Mouse (Mus musculus) heart, embryonic 12.5 days (tissue): ENCODE results near the gene Auts2. TPM values are rescaled to one million over a fixed set of nuclear protein-coding genes. Genes with fewer than 3 reads are reported as not detected.
A peak's percentile ranks its signal among the peaks of the same experiment; 100 is the strongest.

Experiments used
- ATAC-seq: fragments of 200-750 bp; cut with Nextera tagmentation; 2 replicates; pipeline ENCODE4 v1.8.0; 2017; ENCODE audit warnings: moderate TSS enrichment, moderate library complexity; ENCODE audit not compliant: insufficient number of reproducible peaks, low FRiP score
- H3K27ac ChIP-seq: fragments of 300-500 bp; sonication (generic); 2 replicates; pipeline ENCODE4 v1.5.1; 2016; ENCODE audit warnings: mild to moderate bottlenecking, moderate library complexity; ENCODE audit not compliant: poor library complexity, severe bottlenecking
- H3K27me3 ChIP-seq: fragments of 300-500 bp; sonication (generic); replicated peaks from 2 replicates; pipeline ENCODE4 v1.6.1; 2016; ENCODE audit warnings: mild to moderate bottlenecking, moderate library complexity
- H3K36me3 ChIP-seq: fragments of 300-500 bp; sonication (generic); 2 replicates; pipeline ENCODE4 v1.6.1; 2016; ENCODE audit warnings: mild to moderate bottlenecking, moderate library complexity
- H3K4me1 ChIP-seq: fragments of 300-500 bp; sonication (generic); replicated peaks from 2 replicates; pipeline ENCODE4 v1.6.1; 2016; ENCODE audit warnings: mild to moderate bottlenecking
- H3K4me2 ChIP-seq: fragments of 300-500 bp; sonication (generic); 2 replicates; pipeline ENCODE4 v1.6.1; 2016; ENCODE audit warnings: mild to moderate bottlenecking, moderate library complexity
- H3K4me3 ChIP-seq: fragments of 300-500 bp; sonication (generic); 2 replicates; pipeline ENCODE4 v1.5.1; 2016; ENCODE audit warnings: mild to moderate bottlenecking
- H3K9ac ChIP-seq: fragments of 300-500 bp; sonication (generic); 2 replicates; pipeline ENCODE4 v1.6.1; 2016; ENCODE audit warnings: mild to moderate bottlenecking, moderate library complexity
- H3K9me3 ChIP-seq: fragments of 300-500 bp; sonication (generic); replicated peaks from 2 replicates; pipeline ENCODE4 v1.6.1; 2016; ENCODE audit warnings: mild to moderate bottlenecking, moderate library complexity
- WGBS: fragments of 180-500 bp; shearing (Covaris S2); methylation state at CpG from one replicate; pipeline ENCODE4 v1.1.7; 2016; 5-methylcytosine and 5-hydroxymethylcytosine counted together
- polyA plus RNA-seq: library from polyadenylated mRNA; unstranded; fragments of >200 nt; fragmentation: Nextera tagmentation; extraction: Ambion mirVana; gene quantifications from 2 replicates; pipeline ENCODE4 v1.2.1, GENCODE M21; 2016

Auts2 gene
- polyA plus RNA-seq, 1 experiment from 2014 or later, result 25.3 TPM

- Histone ChIP-seq H3K36me3 (no peaks in the 10 kb centered on the region), H3K4me3 (no peak overlapping the region), H3K4me1 (peaks cover 47% of the 10 kb centered on the region), H3K27ac (peak overlapping the region; percentile 75), H3K27me3 (no peaks in the 10 kb centered on the region), H3K9ac (no peak overlapping the region; the same call in 1 of the 2 replicates), H3K9me3 (no peaks in the 10 kb centered on the region), H3K4me2 (0 out of 2 replicates have a peak overlapping the region, but pooled peaks have one; percentile 13)
- WGBS, result 34% methylated on average over 11 of the region's 11 CpGs
- ATAC-seq, result no peak
Measured at GRCm38 (mm10) chr5:131650381-131650891, 892.7 kb downstream of the Auts2 start.

DNA sequence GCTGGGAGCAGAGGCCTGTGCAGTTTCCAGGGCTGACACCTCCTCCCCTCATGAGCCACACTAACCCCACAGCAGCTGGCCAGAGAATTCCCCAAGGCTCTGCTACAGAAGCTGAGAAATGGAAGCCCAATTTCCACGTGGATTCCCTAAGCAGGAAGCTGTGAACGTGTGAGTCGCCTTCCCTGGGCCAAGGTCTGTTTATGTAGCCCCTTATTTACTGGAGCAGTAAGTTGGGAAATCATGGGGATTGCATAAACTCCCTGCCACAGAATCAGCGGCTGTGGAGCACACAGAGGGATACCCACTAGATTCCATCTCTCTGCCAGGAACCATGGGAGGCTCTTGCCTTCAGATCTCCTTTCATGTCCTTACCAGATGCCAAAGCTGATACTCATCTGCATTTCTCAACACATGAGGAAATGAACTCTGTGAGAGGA lies 895.4 kb downstream of the Auts2 start:
- WGBS, result 13% methylated on average over 4 of the region's 4 CpGs

DNA sequence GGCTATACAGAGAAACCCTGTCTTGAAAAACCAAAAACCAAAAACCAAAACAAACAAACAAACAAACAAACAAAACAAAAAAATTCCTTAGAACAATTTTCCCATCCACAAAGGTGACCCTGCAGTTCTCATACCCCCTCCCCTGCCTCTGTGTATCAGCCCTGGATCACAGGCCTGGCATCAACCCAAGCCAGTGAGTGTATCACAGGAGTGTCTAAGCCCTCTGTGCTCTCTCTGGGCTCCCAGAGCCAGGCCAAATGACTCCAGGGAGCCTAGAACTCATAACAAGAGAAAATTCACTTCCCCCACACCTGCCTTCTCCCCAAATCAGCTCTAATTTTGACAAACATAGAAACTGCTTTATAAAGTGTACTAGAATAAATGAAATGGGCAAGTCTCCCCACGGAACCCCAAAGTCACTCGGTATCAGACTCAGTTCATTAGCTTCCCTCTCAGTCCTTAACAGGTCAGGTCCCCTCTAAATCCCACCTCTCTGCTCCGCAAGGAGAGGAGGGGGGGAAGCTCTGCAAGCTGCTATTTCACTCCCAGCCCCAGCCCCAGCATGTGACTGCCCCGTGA lies 896.0 kb downstream of the Auts2 start:
- 0 out of 2 replicates have a peak, but pooled peaks have one; percentile 49 for ATAC-seq
- Histone ChIP-seq H3K4me3 (no peak overlapping the region), H3K9ac (no peak overlapping the region), H3K36me3 (no peaks in the 10 kb centered on the region), H3K9me3 (no peaks in the 10 kb centered on the region), H3K4me2 (no peak overlapping the region), H3K27me3 (no peaks in the 10 kb centered on the region), H3K27ac (peak overlapping the region; percentile 72; the same call in 1 of the 2 replicates), H3K4me1 (peaks cover 59% of the 10 kb centered on the region)
- WGBS, result 22% methylated on average over 4 of the region's 4 CpGs

More for the DNA sequence above, 895.4 kb downstream of the Auts2 start:
- Histone ChIP-seq H3K36me3 (no peaks in the 10 kb centered on the region), H3K4me3 (no peak overlapping the region), H3K4me1 (peaks cover 54% of the 10 kb centered on the region), H3K4me2 (no peak overlapping the region), H3K27ac (peak overlapping the region; percentile 72), H3K9ac (no peak overlapping the region), H3K9me3 (no peaks in the 10 kb centered on the region), H3K27me3 (no peaks in the 10 kb centered on the region)
- no peak for ATAC-seq

DNA sequence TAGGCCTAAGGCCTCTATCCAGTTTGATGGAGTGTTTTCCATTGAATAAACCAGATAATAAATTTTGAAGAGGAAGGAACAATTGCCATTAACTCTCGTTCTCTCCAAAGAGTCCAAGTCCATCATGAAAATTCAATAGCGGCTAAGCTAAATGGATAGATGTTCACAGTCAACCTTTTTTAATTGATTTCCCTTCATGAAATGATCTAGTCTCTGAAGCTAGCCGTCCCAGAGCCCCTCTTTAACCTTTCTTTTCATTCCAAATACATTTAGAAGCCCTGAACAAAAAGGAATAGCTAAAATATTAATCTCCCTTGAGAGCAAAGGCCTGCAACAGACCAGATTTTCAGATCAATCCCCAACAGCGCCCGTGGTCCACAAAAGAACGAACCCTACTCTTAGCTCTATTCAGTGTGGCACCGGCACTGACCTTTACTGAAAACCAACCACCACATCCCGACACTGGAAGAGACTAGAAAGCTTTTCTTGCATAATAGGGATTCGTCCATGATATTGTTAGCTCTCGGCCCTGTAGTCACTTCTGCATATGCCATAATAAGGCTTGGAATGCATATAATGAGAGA lies 896.9 kb downstream of the Auts2 start:
- ATAC-seq, result no peak
- Histone ChIP-seq H3K9me3 (no peaks in the 10 kb centered on the region), H3K4me2 (no peak overlapping the region), H3K4me1 (peaks cover 59% of the 10 kb centered on the region), H3K27ac (no peak overlapping the region), H3K36me3 (no peaks in the 10 kb centered on the region), H3K27me3 (no peaks in the 10 kb centered on the region), H3K9ac (no peak overlapping the region), H3K4me3 (no peak overlapping the region)
- WGBS, result 88% methylated on average over 10 of the region's 10 CpGs

- Histone ChIP-seq H3K4me3 (no peak overlapping the region), H3K27me3 (no peaks in the 10 kb centered on the region), H3K27ac (no peak overlapping the region), H3K36me3 (no peaks in the 10 kb centered on the region), H3K4me2 (no peak overlapping the region), H3K9ac (no peak overlapping the region), H3K4me1 (peaks cover 52% of the 10 kb centered on the region), H3K9me3 (no peaks in the 10 kb centered on the region)
- 83% methylated on average over 18 of the region's 18 CpGs for WGBS
- ATAC-seq, result no peak
Measured at GRCm38 (mm10) chr5:131645341-131646191, 897.6 kb downstream of the Auts2 start.

DNA sequence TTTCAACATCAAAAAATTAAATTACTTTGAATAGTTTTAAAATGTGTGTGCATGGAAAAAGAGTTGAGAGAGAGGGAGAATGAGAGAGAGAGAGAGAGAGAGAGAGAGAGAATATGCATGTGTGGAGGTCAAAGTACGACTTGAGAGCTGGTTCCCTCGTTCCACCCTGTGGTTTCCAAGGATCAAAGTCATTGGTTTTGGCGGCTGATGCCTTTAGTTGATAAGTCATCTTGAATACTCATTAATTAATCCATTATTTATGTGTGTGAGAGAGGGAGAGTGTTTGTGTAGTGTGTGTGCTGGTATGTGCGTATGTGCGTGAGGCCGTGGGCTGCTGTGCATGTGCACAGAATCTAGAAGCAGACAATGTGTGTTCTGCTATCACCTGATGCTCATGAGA lies 898.8 kb downstream of the Auts2 start:
- ATAC-seq, result no peak
- no peak overlapping the region for H3K4me2 ChIP-seq
- 86% methylated on average over 6 of the region's 6 CpGs for WGBS
- no peaks in the 10 kb centered on the region for H3K36me3 ChIP-seq
- no peak overlapping the region for H3K4me3 ChIP-seq
- no peaks in the 10 kb centered on the region for H3K9me3 ChIP-seq
- no peak overlapping the region for H3K9ac ChIP-seq
- H3K27ac ChIP-seq, result no peak overlapping the region
- no peaks in the 10 kb centered on the region for H3K27me3 ChIP-seq
- H3K4me1 ChIP-seq, result peaks cover 41% of the 10 kb centered on the region

DNA sequence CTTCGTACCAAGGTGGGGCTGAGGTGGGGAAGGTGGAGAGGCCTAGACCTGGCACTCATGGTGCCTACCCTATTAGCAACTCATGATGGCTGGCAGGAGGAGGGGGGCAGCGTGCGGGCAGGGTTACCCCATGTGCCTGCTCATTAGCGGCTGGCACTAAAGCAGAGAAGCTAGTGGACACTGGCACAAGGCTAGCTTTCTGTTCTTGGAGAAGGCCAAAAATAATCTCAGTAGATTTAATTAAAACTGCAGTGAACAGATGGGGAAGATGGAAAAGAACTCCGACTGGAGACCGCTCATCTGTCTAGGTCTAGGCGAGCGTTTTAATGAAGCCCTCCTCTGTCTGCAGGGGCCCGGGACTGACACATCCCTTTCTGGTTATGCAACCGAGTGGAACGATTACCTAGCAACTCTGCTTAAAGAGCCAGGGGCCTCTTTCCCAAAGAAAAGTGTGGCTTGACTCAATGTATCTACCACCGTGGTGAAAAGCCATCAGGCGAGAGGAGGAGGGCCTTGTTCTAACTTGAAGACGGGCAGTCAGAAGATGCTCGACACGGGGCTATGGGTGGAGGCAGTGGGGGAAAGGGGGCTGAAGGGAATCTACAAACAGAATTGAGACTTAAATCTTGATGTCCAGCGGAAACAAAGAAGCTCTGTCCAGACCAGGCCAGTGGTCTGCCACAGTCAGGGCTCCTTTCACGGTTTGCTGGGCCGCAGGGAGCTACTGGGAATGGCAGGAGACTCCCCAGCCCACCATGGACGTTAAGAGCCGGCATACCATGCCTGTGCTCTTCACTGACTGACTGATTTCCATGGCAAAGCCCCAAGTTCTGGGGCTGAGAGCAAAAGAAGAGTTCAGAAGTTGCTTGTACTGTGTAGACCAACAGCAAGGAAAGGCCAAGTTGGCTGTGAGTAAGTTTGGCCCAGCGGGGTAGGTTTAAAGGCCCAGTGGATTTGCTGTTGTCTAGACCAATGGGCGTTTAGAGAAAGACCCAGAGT lies 899.7 kb downstream of the Auts2 start:
- no peak overlapping the region for H3K4me3 ChIP-seq
- peaks cover 33% of the 10 kb centered on the region for H3K4me1 ChIP-seq
- H3K9me3 ChIP-seq, result no peaks in the 10 kb centered on the region
- H3K27me3 ChIP-seq, result no peaks in the 10 kb centered on the region
- H3K36me3 ChIP-seq, result no peaks in the 10 kb centered on the region
- 72% methylated on average over 23 of the region's 23 CpGs for WGBS
- no peak overlapping the region for H3K27ac ChIP-seq
- no peak overlapping the region for H3K4me2 ChIP-seq
- no peak overlapping the region for H3K9ac ChIP-seq
- no peak; the same call in 1 of the 2 replicates for ATAC-seq

DNA sequence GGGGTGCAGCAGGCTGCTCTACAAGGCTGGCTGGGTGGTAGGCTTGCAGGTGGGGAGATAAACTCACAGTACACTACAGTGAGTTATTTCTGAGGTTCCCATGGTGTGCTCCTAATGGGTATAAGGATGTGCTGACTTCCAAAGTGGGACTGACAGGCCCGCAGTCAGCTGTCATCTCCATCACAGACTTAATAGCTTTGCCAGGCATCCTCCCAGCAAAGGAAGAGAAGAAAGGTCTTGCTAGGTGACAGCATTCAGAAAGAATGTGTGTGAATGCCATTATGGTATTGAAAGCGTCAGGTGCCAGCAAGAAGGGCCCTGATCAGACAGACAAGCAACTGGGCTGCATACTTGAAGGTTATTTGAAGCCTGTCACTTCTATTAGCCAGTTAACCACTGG lies 900.4 kb downstream of the Auts2 start:
- WGBS, result 22% methylated on average over 2 of the region's 2 CpGs
- Histone ChIP-seq H3K9ac (no peak overlapping the region), H3K9me3 (no peaks in the 10 kb centered on the region), H3K27ac (peak overlapping the region; percentile 47; the same call in 1 of the 2 replicates), H3K36me3 (no peaks in the 10 kb centered on the region), H3K27me3 (no peaks in the 10 kb centered on the region), H3K4me3 (no peak overlapping the region), H3K4me2 (no peak overlapping the region), H3K4me1 (peaks cover 26% of the 10 kb centered on the region)
- ATAC-seq, result no peak

DNA sequence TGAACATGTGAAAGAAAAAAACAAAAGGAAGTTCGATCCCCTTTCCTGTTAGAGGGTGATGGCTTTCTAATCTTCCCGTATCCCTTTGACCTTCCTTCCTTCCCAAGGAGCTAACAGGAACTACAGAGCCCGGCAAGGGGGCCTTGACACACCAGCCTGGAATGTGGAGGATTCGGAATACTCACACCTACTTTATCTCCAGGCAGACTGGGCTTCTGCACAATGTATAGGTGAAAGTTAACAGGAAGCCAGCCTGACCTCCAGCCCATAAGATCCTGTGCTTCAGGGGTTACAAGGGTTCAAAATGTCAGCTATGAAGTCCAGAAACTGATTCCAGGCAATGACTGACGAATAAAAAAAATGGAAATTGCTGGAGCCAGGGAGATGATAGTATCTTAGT lies 906.7 kb downstream of the Auts2 start:
- Histone ChIP-seq H3K9me3 (no peaks in the 10 kb centered on the region), H3K9ac (no peak overlapping the region), H3K36me3 (no peaks in the 10 kb centered on the region), H3K4me2 (no peak overlapping the region), H3K4me3 (no peak overlapping the region), H3K4me1 (peaks cover 23% of the 10 kb centered on the region), H3K27me3 (no peaks in the 10 kb centered on the region), H3K27ac (0 out of 2 replicates have a peak overlapping the region, but pooled peaks have one; percentile 25)
- peak; percentile 64; the same call in 1 of the 2 replicates for ATAC-seq
- 21% methylated on average over 5 of the region's 5 CpGs for WGBS

DNA sequence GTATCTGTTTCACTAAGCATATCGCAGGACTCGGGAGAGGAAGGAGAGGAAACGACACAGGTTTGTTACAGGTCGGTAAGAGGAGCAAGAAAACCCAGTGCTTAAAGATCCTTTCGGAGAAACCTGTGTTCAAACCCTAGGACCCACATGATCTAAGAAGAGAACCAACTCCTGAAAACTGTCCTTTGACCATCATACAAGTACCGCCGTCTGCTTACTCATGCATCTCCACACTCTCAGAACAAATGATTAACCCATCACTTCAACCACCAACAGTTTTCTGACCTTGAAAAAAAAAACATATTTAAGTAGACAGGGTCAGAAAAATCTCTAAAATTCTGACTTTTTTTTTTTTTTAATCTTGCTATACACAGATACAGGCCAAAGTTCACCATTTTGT lies 908.4 kb downstream of the Auts2 start:
- Histone ChIP-seq H3K9ac (no peak overlapping the region), H3K27ac (no peak overlapping the region), H3K4me3 (no peak overlapping the region), H3K36me3 (no peaks in the 10 kb centered on the region), H3K4me2 (no peak overlapping the region), H3K4me1 (peaks cover 35% of the 10 kb centered on the region), H3K27me3 (no peaks in the 10 kb centered on the region), H3K9me3 (no peaks in the 10 kb centered on the region)
- 85% methylated on average over 7 of the region's 7 CpGs for WGBS
- no peak for ATAC-seq
